Mouse (Mus musculus) limb, embryonic 14.5 days (tissue): Measurements from ENCODE around the gene Stk40. TPM values are rescaled to one million over a fixed set of nuclear protein-coding genes. Genes with fewer than 3 reads are reported as not detected.
"Not testable (repeated sequence)": the region's sequence is repeated elsewhere in the genome, so short reads cannot be mapped to it uniquely, and the experiment has no call there.

ENCODE experiments used
- ATAC-seq: fragments of 200-750 bp; cut with Nextera tagmentation; 2 replicates; pipeline ENCODE4 v1.8.0; 2017; ENCODE audit warnings: low read depth, moderate number of reproducible peaks, moderate TSS enrichment; ENCODE audit not compliant: low FRiP score
- DNase-seq: peaks from one replicate; pipeline ENCODE4 v3.0.0-alpha.2; 2015; ENCODE audit warnings: low spot score
- H3K27ac ChIP-seq: fragments of 300-500 bp; sonication (generic); replicated peaks from 2 replicates; pipeline ENCODE4 v1.5.1; 2014; ENCODE audit warnings: low read depth, mild to moderate bottlenecking, low read length, moderate library complexity, mixed read lengths
- H3K27me3 ChIP-seq: fragments of 300-500 bp; sonication (generic); 2 replicates; pipeline ENCODE4 v1.6.1; 2014; ENCODE audit warnings: low read length, mixed read lengths; ENCODE audit not compliant: control insufficient read depth, insufficient read depth
- H3K36me3 ChIP-seq: fragments of 300-500 bp; sonication (generic); 2 replicates; pipeline ENCODE4 v1.6.1; 2014; ENCODE audit warnings: mild to moderate bottlenecking, low read length, moderate library complexity, mixed read lengths; ENCODE audit not compliant: control insufficient read depth, insufficient read depth
- H3K4me1 ChIP-seq: fragments of 300-500 bp; sonication (generic); 2 replicates; pipeline ENCODE4 v1.6.1; 2014; ENCODE audit warnings: antibody characterized with exemption, low read length, mixed read lengths; ENCODE audit not compliant: control insufficient read depth, insufficient read depth
- H3K4me2 ChIP-seq: fragments of 300-500 bp; sonication (generic); replicated peaks from 2 replicates; pipeline ENCODE4 v1.6.1; 2014; ENCODE audit warnings: low read depth, mild to moderate bottlenecking, low read length, moderate library complexity; ENCODE audit not compliant: severe bottlenecking
- H3K4me3 ChIP-seq: fragments of 300-500 bp; sonication (generic); replicated peaks from 2 replicates; pipeline ENCODE4 v1.5.1; 2014; ENCODE audit warnings: low read length
- H3K9ac ChIP-seq: fragments of 300-500 bp; sonication (generic); 2 replicates; pipeline ENCODE4 v1.6.1; 2014; ENCODE audit warnings: mild to moderate bottlenecking, low read depth, low read length, moderate library complexity; ENCODE audit not compliant: severe bottlenecking
- H3K9me3 ChIP-seq: fragments of 300-500 bp; sonication (generic); 2 replicates; pipeline ENCODE4 v1.6.1; 2016; ENCODE audit warnings: low read length; ENCODE audit not compliant: control insufficient read depth
- POLR2A ChIP-seq: fragments of 200-500 bp; IDR thresholded peaks from 2 replicates; pipeline ENCODE4 v1.8.0; 2012; ENCODE audit warnings: inconsistent platforms, mild to moderate bottlenecking, moderate library complexity, borderline replicate concordance; ENCODE audit not compliant: insufficient read depth, insufficient read length; ENCODE audit errors: extremely low read depth
- WGBS: fragments of 180-500 bp; shearing (Covaris S2); extraction: QIAGEN DNeasy Blood & Tissue Kit; methylation state at CpG from one replicate; pipeline ENCODE4 v1.1.7; 2014; 5-methylcytosine and 5-hydroxymethylcytosine counted together
- polyA plus RNA-seq, 2 experiments: library from polyadenylated mRNA; depleted of rRNA in 1 of 2; stranded (reverse) in 1 of 2; unstranded in 1 of 2; fragments of >200 nt; fragmentation: Nextera tagmentation in 1 of 2; extraction: Ambion mirVana in 1 of 2; gene quantifications; 2 replicates each; pipeline versions ENCODE4 v1.2.1 to v1.2.3; 2012 to 2014

The Stk40 gene
- polyA plus RNA-seq, 2 experiments, result 21.3 to 27.9 TPM

- no peak overlapping the region for H3K4me2 ChIP-seq
- H3K27ac ChIP-seq, result no peak overlapping the region
- H3K4me3 ChIP-seq, result no peak overlapping the region
- no peaks in the 10 kb centered on the region for H3K9me3 ChIP-seq
- peaks cover 56% of the 10 kb centered on the region for H3K36me3 ChIP-seq
- no peak overlapping the region for H3K9ac ChIP-seq
- TF ChIP-seq POLR2A, result no peak
- WGBS, result 81% methylated on average over 3 of the region's 3 CpGs
- ATAC-seq, result no peak
- no peak for DNase-seq
- H3K27me3 ChIP-seq, result no peaks in the 10 kb centered on the region
- peaks cover 7% of the 10 kb centered on the region; the same call in 1 of the 2 replicates for H3K4me1 ChIP-seq
Measured at GRCm38 (mm10) chr4:126166084-126166483, 62.3 kb downstream of the Stk40 start.

DNA sequence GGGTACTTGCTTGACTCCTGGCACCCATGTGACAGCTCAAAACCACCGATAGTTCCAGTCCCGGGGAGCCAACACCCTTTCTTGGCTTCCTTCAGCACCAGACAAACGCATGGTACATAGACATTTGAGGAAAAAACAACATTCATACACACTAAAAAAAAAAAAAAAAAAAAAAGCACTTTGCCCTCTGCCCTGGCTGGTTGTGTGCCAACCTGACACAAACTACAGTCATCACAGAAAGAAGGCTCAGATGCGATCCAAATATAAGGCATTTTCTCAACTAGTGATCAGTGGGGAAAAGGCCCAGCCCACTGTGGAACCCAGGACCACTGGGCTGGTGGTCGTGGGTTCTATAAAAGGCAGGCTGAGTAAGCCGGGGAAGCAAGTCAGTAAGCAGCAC is 65.1 kb downstream of the Stk40 start:
- Histone ChIP-seq H3K4me2 (no peak overlapping the region), H3K27ac (no peak overlapping the region), H3K27me3 (no peaks in the 10 kb centered on the region), H3K9me3 (no peaks in the 10 kb centered on the region), H3K9ac (no peak overlapping the region), H3K4me3 (no peak overlapping the region), H3K4me1 (no peaks in the 10 kb centered on the region), H3K36me3 (peaks cover 81% of the 10 kb centered on the region)
- TF ChIP-seq POLR2A, result no peak
- ATAC-seq, result no peak
- 91% methylated on average over 6 of the region's 6 CpGs for WGBS
- DNase-seq, result no peak

GRCm38 (mm10) chr4:126170737-126171136 is 67.0 kb downstream of the Stk40 start:
- not testable (repeated sequence) for H3K4me3 ChIP-seq, ATAC-seq, H3K9ac ChIP-seq, H3K9me3 ChIP-seq, H3K27ac ChIP-seq, DNase-seq, H3K4me2 ChIP-seq, H3K4me1 ChIP-seq, H3K27me3 ChIP-seq
- peaks cover 96% of the 10 kb centered on the region for H3K36me3 ChIP-seq
- 98% methylated on average over 5 of the region's 5 CpGs for WGBS

DNA sequence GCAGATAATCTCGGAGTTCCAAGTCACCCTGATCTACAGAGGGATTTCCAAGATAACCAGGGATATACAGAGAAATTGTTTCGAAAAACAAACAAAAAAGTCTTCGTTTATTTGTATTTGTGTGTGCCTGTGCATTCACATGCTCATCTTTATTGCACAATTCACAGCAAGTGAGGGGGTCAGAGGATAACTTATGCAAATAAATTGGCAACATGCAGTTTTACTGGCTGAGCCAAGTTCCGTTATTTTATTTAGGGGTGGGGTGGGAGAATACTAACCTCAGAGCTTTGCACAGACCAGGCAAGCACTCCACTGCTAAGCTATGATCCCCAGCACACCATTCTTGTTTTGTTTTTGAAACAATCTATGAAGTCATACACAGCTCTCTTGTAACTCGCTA is 70.0 kb downstream of the Stk40 start:
- no peak for DNase-seq
- H3K27me3 ChIP-seq, result no peaks in the 10 kb centered on the region
- no peak overlapping the region for H3K27ac ChIP-seq
- no peak overlapping the region for H3K4me2 ChIP-seq
- no peak for TF ChIP-seq POLR2A
- no peak overlapping the region for H3K4me3 ChIP-seq
- H3K9me3 ChIP-seq, result no peaks in the 10 kb centered on the region
- WGBS, result 87% methylated on average over 5 of the region's 5 CpGs
- no peak overlapping the region for H3K9ac ChIP-seq
- peaks cover 91% of the 10 kb centered on the region for H3K36me3 ChIP-seq
- no peak for ATAC-seq
- H3K4me1 ChIP-seq, result no peaks in the 10 kb centered on the region

DNA sequence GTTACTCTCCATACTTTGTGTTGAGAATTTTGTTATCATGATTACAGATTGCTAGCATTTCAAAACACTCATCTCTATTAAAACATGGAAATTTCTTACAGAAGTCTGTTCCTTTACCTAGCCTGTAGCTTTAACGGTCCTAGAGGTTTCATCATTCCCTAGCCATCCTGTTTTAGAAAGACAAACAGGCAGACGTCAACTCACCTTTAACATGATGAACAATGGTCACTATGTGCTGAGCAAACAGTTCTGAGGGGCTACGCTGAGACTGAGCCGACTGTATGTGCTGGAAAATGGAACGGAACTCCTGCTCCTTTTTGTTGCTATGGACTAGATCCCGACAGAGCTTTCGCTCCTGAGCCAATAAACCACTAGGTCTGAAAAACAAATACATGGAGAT is 72.2 kb downstream of the Stk40 start:
- WGBS, result 97% methylated on average over 7 of the region's 7 CpGs
- not testable (repeated sequence) for H3K9ac ChIP-seq, ATAC-seq, H3K4me1 ChIP-seq, H3K27ac ChIP-seq, H3K9me3 ChIP-seq, DNase-seq, H3K4me2 ChIP-seq, H3K4me3 ChIP-seq, H3K27me3 ChIP-seq
- H3K36me3 ChIP-seq, result peaks cover 91% of the 10 kb centered on the region
